19 mouse cellular contexts compared by ENCODE assay signal in genomic region chr12:101935223-101935622, GRCm38 (mm10). TPM values are rescaled to one million over a fixed set of nuclear protein-coding genes. Genes with fewer than 3 reads are reported as not detected.
DNase-seq lines count a peak whose midpoint lies in the region; ATAC-seq and TF ChIP-seq lines count a peak whose summit lies in the region.
"Had no signal": no experiment of that assay in that cellular context is flagged by ENCODE, and none has a peak within 500 bp of the region (broad histone marks: within the 10 kb centered on the region; RNA-seq: fewer than 3 reads in every experiment).

No protein-coding gene starts in this region.

- ATAC-seq in liver, embryonic 11.5 days (replicated peaks; ENCODE audit: low FRiP score) = no peak
- ATAC-seq in megakaryocyte progenitor cell, adult 5-6 weeks (replicated peaks; ENCODE audit: poor library complexity) = 0 out of 2 replicates have a peak, but pooled peaks have one; percentile 23
- no peak for ATAC-seq in hindbrain, embryonic 13.5 days (ENCODE audit: low FRiP score)
- ATAC-seq: forebrain, embryonic 14.5 days; hindbrain, embryonic 16.5 days had no signal

- WGBS in heart, embryonic 10.5 days = 89% methylated on average over 3 of the region's 3 CpGs
- 53% methylated on average over 3 of the region's 3 CpGs for WGBS in liver, adult 2 months
- 95% methylated on average over 3 of the region's 3 CpGs for WGBS in liver, embryonic 11.5 days
- WGBS in hindbrain, embryonic 13.5 days = 97% methylated on average over 3 of the region's 3 CpGs

- H3K9me3 ChIP-seq in heart, embryonic 10.5 days = no peaks in the 10 kb centered on the region
- H3K9me3 ChIP-seq in liver, embryonic 11.5 days (ENCODE audit: control insufficient read depth, low read length) = no peaks in the 10 kb centered on the region
- no peaks in the 10 kb centered on the region for H3K9me3 ChIP-seq in hindbrain, embryonic 13.5 days
- H3K9me3 ChIP-seq: embryonic facial prominence, embryonic 15.5 days; heart, embryonic 13.5 days had no signal

- no peaks in the 10 kb centered on the region; the same call in 1 of the 2 replicates for H3K79me2 ChIP-seq in liver, adult 2 months (ENCODE audit: control insufficient read depth, insufficient read depth, low read length)

- no peak for TF ChIP-seq CTCF in liver, adult 2 months (IDR thresholded peaks at IDR 0.05; ENCODE audit: low read depth, low read length)

- H3K4me3 ChIP-seq in heart, embryonic 10.5 days = no peak overlapping the region
- H3K4me3 ChIP-seq in liver, adult 2 months (ENCODE audit: insufficient read depth, low read depth, low read length) = no peak overlapping the region
- no peak overlapping the region for H3K4me3 ChIP-seq in liver, embryonic 11.5 days (ENCODE audit: low read depth, low read length)
- no peak overlapping the region for H3K4me3 ChIP-seq in hindbrain, embryonic 13.5 days
- H3K4me3 ChIP-seq: embryonic facial prominence, embryonic 15.5 days; erythroblast, embryonic 14.5 days; forebrain, embryonic 10.5 days; heart, embryonic 13.5 days had no signal

- H3K27me3 ChIP-seq in heart, embryonic 10.5 days (ENCODE audit: insufficient read depth, poor library complexity, severe bottlenecking) = no peaks in the 10 kb centered on the region
- no peaks in the 10 kb centered on the region for H3K27me3 ChIP-seq in liver, adult 2 months (ENCODE audit: control insufficient read depth, insufficient read depth, low read length)
- H3K27me3 ChIP-seq in liver, embryonic 11.5 days (replicated peaks; ENCODE audit: control insufficient read depth, insufficient read depth, low read length) = no peaks in the 10 kb centered on the region
- H3K27me3 ChIP-seq in hindbrain, embryonic 13.5 days = no peaks in the 10 kb centered on the region
- H3K27me3 ChIP-seq: embryonic facial prominence, embryonic 15.5 days; heart, embryonic 13.5 days had no signal

- H3K27ac ChIP-seq in heart, embryonic 10.5 days = no peak overlapping the region
- H3K27ac ChIP-seq in liver, adult 2 months (replicated peaks; ENCODE audit: insufficient read depth, low read depth, low read length) = no peak overlapping the region
- H3K27ac ChIP-seq in liver, embryonic 11.5 days (ENCODE audit: low read depth, low read length) = no peak overlapping the region
- H3K27ac ChIP-seq in hindbrain, embryonic 13.5 days = no peak overlapping the region
- H3K27ac ChIP-seq: embryonic facial prominence, embryonic 15.5 days; forebrain, embryonic 10.5 days; heart, embryonic 13.5 days had no signal

- TF ChIP-seq POLR2A in liver, adult 2 months (IDR thresholded peaks at IDR 0.05; ENCODE audit: extremely low read depth, insufficient read depth, low read length) = no peak

- peak; percentile 61 for DNase-seq in heart, adult 11 months
- no peak for DNase-seq in heart, embryonic 10.5 days (ENCODE audit: low spot score)
- peak; percentile 59 for DNase-seq in liver, adult 2 months (ENCODE audit: extremely low read depth, low read depth, low spot score)
- no peak for DNase-seq in liver, embryonic 11.5 days (ENCODE audit: low spot score)
- peak; percentile 34 for DNase-seq in adipocyte (ENCODE audit: low spot score)
- DNase-seq: adrenal gland, postnatal 25 days; cerebellum, adult 2 months; cerebellum, postnatal 10 days; embryo, embryonic 11 days; gastrocnemius, postnatal 10 days; heart, postnatal 36 days had no signal

- H3K36me3 ChIP-seq in heart, embryonic 10.5 days = peaks cover 58% of the 10 kb centered on the region
- H3K36me3 ChIP-seq in liver, adult 2 months (ENCODE audit: control insufficient read depth, insufficient read depth, low read length) = peaks cover 40% of the 10 kb centered on the region
- peaks cover 24% of the 10 kb centered on the region for H3K36me3 ChIP-seq in liver, embryonic 11.5 days (ENCODE audit: control insufficient read depth, insufficient read depth, low read length)
- H3K36me3 ChIP-seq in hindbrain, embryonic 13.5 days = peaks cover 84% of the 10 kb centered on the region

- no peak overlapping the region for H3K4me2 ChIP-seq in liver, embryonic 11.5 days
- no peak overlapping the region for H3K4me2 ChIP-seq in hindbrain, embryonic 13.5 days
- H3K4me2 ChIP-seq: embryonic facial prominence, embryonic 15.5 days; heart, embryonic 13.5 days had no signal

- H3K9ac ChIP-seq in liver, adult 2 months (ENCODE audit: low read depth, low read length) = no peak overlapping the region
- no peak overlapping the region for H3K9ac ChIP-seq in liver, embryonic 11.5 days (ENCODE audit: low read depth, low read length)
- no peak overlapping the region for H3K9ac ChIP-seq in hindbrain, embryonic 13.5 days
- H3K9ac ChIP-seq: embryonic facial prominence, embryonic 15.5 days; heart, embryonic 13.5 days had no signal

- H3K4me1 ChIP-seq in heart, embryonic 10.5 days = no peaks in the 10 kb centered on the region
- H3K4me1 ChIP-seq in liver, adult 2 months (ENCODE audit: control insufficient read depth, insufficient read depth, low read length) = peaks cover 2% of the 10 kb centered on the region; the same call in 1 of the 2 replicates
- H3K4me1 ChIP-seq in liver, embryonic 11.5 days (replicated peaks; ENCODE audit: control insufficient read depth, insufficient read depth, low read length) = no peaks in the 10 kb centered on the region
- no peaks in the 10 kb centered on the region for H3K4me1 ChIP-seq in hindbrain, embryonic 13.5 days (replicated peaks)
- H3K4me1 ChIP-seq: embryonic facial prominence, embryonic 15.5 days; forebrain, embryonic 10.5 days; heart, embryonic 13.5 days had no signal

RNA-seq across cellular contexts. Expression of gene Trip11, which starts 22.2 kb away (rescaled TPM):
- polyA plus RNA-seq in heart, embryonic 10.5 days (2016; fragmentation: Nextera tagmentation; extraction: Ambion mirVana) = 20.5 and 20.8 TPM in 2 replicates
- 12.4 and 14.8 TPM in 2 replicates for total RNA-seq in liver, adult 2 months (2014; rRNA removed)
- polyA plus RNA-seq in liver, adult 2 months (2012; rRNA removed) = 1.9 and 2.5 TPM in 2 replicates
- polyA plus RNA-seq in liver, embryonic 11.5 days (2014; fragmentation: Nextera tagmentation; extraction: Ambion mirVana) = 10.4 TPM in 2 replicates
- 25.7 and 29.4 TPM in 2 replicates for total RNA-seq in megakaryocyte progenitor cell, adult 5-6 weeks (2015)
- total RNA-seq in megakaryocyte progenitor cell, adult 5-6 weeks (2017) = 34.6 and 43.2 TPM in 2 replicates
- polyA plus RNA-seq in hindbrain, embryonic 13.5 days (2015; fragmentation: Nextera tagmentation; extraction: Ambion mirVana) = 25.3 and 27.2 TPM in 2 replicates

RNA-seq across cellular contexts. Expression of gene Atxn3, which starts 22.8 kb away (rescaled TPM):
- 8.1 and 8.4 TPM in 2 replicates for polyA plus RNA-seq in heart, embryonic 10.5 days (2016; fragmentation: Nextera tagmentation; extraction: Ambion mirVana)
- 13.9 and 14.1 TPM in 2 replicates for total RNA-seq in liver, adult 2 months (2014; rRNA removed)
- 2.4 and 2.7 TPM in 2 replicates for polyA plus RNA-seq in liver, adult 2 months (2012; rRNA removed)
- 21.4 and 23.4 TPM in 2 replicates for polyA plus RNA-seq in liver, embryonic 11.5 days (2014; fragmentation: Nextera tagmentation; extraction: Ambion mirVana)
- total RNA-seq in megakaryocyte progenitor cell, adult 5-6 weeks (2015) = 22.0 and 22.5 TPM in 2 replicates
- 49.8 and 56.1 TPM in 2 replicates for total RNA-seq in megakaryocyte progenitor cell, adult 5-6 weeks (2017)
- polyA plus RNA-seq in hindbrain, embryonic 13.5 days (2015; fragmentation: Nextera tagmentation; extraction: Ambion mirVana) = 12.5 and 13.7 TPM in 2 replicates

RNA-seq across cellular contexts. Expression of gene Cpsf2, which starts 40.6 kb away (rescaled TPM):
- 27.5 and 29.0 TPM in 2 replicates for polyA plus RNA-seq in heart, embryonic 10.5 days (2016; fragmentation: Nextera tagmentation; extraction: Ambion mirVana)
- total RNA-seq in liver, adult 2 months (2014; rRNA removed) = 7.7 and 9.2 TPM in 2 replicates
- 2.7 and 3.1 TPM in 2 replicates for polyA plus RNA-seq in liver, adult 2 months (2012; rRNA removed)
- 46.9 and 48.8 TPM in 2 replicates for polyA plus RNA-seq in liver, embryonic 11.5 days (2014; fragmentation: Nextera tagmentation; extraction: Ambion mirVana)
- total RNA-seq in megakaryocyte progenitor cell, adult 5-6 weeks (2015) = 35.5 and 37.5 TPM in 2 replicates
- total RNA-seq in megakaryocyte progenitor cell, adult 5-6 weeks (2017) = 46.5 and 61.3 TPM in 2 replicates
- polyA plus RNA-seq in hindbrain, embryonic 13.5 days (2015; fragmentation: Nextera tagmentation; extraction: Ambion mirVana) = 33.8 and 34.6 TPM in 2 replicates

Comparison
In these comparisons a context has a peak if more than half of its experiments do, and no peak if none do; other contexts are left out.
1. DNase-seq: peak in heart, adult 11 months (single experiment), liver, adult 2 months (single experiment) and adipocyte (single experiment); none in heart, embryonic 10.5 days (single experiment) and liver, embryonic 11.5 days (single experiment).